Mouse (Mus musculus): ENCODE measurements around the gene Trim58.
A peak's percentile ranks its signal among the peaks of the same experiment; 100 is the strongest.

Gene Trim58

GRCm38 (mm10) chr11:58641638-58642358 lies 1.5 kb downstream of the Trim58 start:
- no peak for DNase-seq (ENCODE audit: extremely low read depth, insufficient read length, low spot score)

- DNase-seq (ENCODE audit: extremely low read depth, insufficient read length, low spot score): peak; percentile 19
These were observed 3.1 kb downstream of the Trim58 start for GRCm38 (mm10) chr11:58643350-58643749.

- no peak for DNase-seq (ENCODE audit: extremely low read depth, insufficient read length, low spot score)
These were observed 14.9 kb downstream of the Trim58 start for GRCm38 (mm10) chr11:58655151-58655550.

- DNase-seq (ENCODE audit: extremely low read depth, insufficient read length, low spot score): no peak
These were observed 18.3 kb downstream of the Trim58 start, which contains the start of gene Olfr322 for GRCm38 (mm10) chr11:58658596-58658995. Olfr322 (plus strand) TSS chr11:58658782.

GRCm38 (mm10) chr11:58669252-58669651 lies 29.0 kb downstream of the Trim58 start:
- DNase-seq (ENCODE audit: extremely low read depth, insufficient read length, low spot score): no peak

- DNase-seq (ENCODE audit: extremely low read depth, insufficient read length, low spot score): no peak
These were observed 31.6 kb downstream of the Trim58 start for GRCm38 (mm10) chr11:58671825-58672224.

GRCm38 (mm10) chr11:58680799-58681198 lies 40.5 kb downstream of the Trim58 start, which contains the start of gene Olfr320:
Olfr320 (plus strand) TSS chr11:58681099.
- DNase-seq (ENCODE audit: extremely low read depth, insufficient read length, low spot score): no peak

- DNase-seq (ENCODE audit: extremely low read depth, insufficient read length, low spot score): no peak
These were observed 58.6 kb downstream of the Trim58 start, which contains the start of gene Olfr319 for GRCm38 (mm10) chr11:58698862-58699261. Olfr319 (plus strand) TSS chr11:58699162.

All from 3134 (cell line).